Mouse (Mus musculus) cerebellum, adult 9-10 months (tissue): Measurements from ENCODE around the gene Dpep1.
"Not testable (repeated sequence)": the region's sequence is repeated elsewhere in the genome, so short reads cannot be mapped to it uniquely, and the experiment has no call there.

Experiments
- DNase-seq: peaks from one replicate; pipeline ENCODE4 v3.0.0; 2022

Gene Dpep1

DNA sequence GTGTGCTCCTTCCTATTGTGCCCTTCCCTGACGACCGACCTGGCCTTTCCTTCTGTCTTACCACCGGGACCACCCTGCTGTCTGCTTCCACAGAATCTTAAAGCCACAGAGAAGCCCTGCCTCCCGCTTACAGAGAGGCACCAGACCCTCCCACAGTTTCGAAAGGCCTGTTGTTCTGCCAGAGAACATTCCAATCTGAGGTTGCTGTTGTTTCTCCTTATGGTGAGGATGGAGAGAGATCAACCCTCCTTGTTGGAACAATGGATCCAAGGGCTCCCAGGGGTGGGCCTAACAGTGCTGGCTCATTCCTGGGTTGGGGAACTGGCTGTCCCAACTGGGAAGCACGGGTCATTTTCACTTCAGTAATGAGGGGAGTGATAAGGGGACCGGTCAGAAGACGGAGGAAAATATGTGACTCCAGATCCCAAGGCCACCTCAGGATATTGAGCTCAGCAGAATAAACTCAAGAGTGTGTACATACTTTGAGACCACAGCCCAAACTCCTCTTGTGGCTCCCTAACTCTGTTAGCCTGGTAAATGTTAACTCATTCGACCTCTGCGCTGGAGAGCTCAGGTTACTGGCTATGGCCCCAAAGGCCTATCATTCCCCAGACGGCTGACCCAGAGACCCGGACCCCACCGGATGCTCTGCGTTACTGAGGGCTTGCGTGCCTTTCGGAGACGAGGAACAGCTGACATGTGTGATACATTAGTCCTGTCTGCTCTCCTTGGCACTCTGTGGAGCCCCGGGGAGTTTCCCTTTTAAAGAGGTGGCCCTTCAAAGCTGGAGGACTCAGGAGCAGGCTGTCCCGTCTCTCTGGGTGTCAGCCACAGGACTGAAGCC, at the start of gene Dpep1:
Gene Dpep1 (plus strand): TSS at position 677 of the 844 bp plus-strand sequence.
- no peak for DNase-seq

- no peak for DNase-seq
Measured at GRCm38 (mm10) chr8:123136287-123136686, 49.8 kb upstream of the Dpep1 start.

DNA sequence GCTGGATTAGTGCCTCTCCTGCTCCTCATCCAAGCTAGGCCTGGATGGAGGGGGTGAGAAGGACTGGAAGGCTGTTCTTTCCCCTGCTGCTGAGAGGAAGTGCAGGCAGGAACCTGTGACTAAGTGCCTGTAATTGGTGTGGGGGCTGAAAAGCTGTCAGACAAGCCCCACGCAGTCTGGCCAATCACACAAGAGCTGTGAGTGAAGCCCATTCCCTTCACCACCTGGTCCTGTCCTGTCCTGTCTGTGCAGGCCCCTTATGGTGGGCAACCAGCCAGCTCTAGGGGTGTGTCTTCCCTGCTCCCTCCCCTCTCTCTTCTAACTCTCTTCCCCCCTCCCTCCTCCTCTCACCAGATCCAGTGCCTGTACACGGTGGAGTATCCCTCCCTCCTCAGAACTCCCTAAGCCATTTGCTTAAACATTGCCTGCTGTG, 48.4 kb upstream of the Dpep1 start:
- DNase-seq: no peak

GRCm38 (mm10) chr8:123138741-123139140, 47.3 kb upstream of the Dpep1 start:
- DNase-seq: no peak

GRCm38 (mm10) chr8:123141741-123142462, 44.1 kb upstream of the Dpep1 start:
- DNase-seq: peak; percentile 89

DNA sequence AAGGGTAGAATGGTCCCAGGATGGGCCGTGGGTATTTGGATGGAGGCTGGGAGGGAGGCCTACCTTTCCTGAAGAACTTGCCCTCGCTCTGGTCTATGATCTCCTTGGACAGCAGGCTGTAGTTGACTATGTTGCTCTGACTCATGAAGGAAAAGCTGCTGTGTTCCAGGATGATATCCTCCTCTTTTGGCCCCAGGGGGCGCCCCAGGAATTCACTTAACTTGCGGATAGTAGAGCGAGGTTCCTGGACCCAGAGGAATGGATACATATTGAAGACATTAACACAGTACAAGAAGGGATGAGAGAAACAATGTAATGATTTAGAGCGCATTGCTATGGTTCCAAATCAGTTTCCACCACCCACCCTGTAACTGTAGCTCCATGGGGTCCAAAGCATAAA, 40.8 kb upstream of the Dpep1 start:
- no peak for DNase-seq

GRCm38 (mm10) chr8:123146390-123146789, 39.7 kb upstream of the Dpep1 start:
- DNase-seq: no peak

- no peak for DNase-seq
Measured at GRCm38 (mm10) chr8:123150737-123151171, 35.3 kb upstream of the Dpep1 start.

DNA sequence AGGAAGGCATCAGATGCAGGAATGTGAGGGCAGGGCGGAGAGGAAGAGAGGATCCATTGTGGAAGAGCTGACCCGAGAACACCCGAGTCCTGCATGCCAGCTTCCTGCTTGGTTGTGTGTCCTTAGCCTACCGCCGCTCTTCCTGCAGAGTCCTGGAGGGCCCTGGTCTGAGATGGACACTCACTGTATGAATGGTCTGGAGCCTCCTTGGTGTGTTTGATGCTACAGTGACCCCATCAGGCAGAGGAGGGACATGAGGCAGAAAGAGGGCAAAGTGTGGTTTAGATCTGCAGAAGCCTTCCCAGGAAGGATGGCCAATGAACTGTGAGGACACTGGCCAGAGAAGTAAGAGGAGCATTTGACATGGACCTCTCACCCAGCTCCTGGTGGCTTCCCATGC, 30.9 kb upstream of the Dpep1 start:
- peak; percentile 26 for DNase-seq

GRCm38 (mm10) chr8:123156070-123156773, 29.8 kb upstream of the Dpep1 start:
- no peak for DNase-seq

- no peak for DNase-seq
Measured at GRCm38 (mm10) chr8:123157888-123158465, 28.1 kb upstream of the Dpep1 start, which contains the start of gene Sult5a1. TSS of gene Sult5a1 (minus strand) at chr8:123158315.

- no peak for DNase-seq
Measured at GRCm38 (mm10) chr8:123181391-123181790, 4.7 kb upstream of the Dpep1 start.

DNA sequence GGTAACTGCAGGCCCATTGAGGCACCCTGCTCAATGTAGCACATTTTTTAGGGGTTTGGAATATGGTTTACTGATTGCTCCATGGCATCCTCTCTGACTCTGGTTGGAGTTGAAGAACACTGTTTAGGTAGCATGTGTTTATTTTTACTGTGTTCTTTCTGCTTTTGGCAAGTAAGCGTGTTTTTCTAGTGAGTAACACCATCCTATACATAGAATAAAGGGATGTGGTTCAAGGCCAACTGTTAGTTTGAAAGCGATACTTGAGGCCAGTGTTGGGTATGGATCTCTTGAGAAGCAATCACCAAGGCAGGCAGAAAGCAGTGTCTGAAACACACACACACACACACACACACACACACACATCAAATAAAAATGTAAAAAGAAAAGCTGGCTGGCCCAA, 2.0 kb downstream of the Dpep1 start:
- no peak for DNase-seq

GRCm38 (mm10) chr8:123188841-123189240, 2.8 kb downstream of the Dpep1 start:
- no peak for DNase-seq

- DNase-seq: no peak
Measured at GRCm38 (mm10) chr8:123190678-123191077, 4.6 kb downstream of the Dpep1 start.

GRCm38 (mm10) chr8:123191908-123192307, 5.9 kb downstream of the Dpep1 start:
- no peak for DNase-seq

- DNase-seq: no peak
Measured at GRCm38 (mm10) chr8:123193771-123194170, 7.7 kb downstream of the Dpep1 start.

GRCm38 (mm10) chr8:123197016-123197415, 11.0 kb downstream of the Dpep1 start:
- not testable (repeated sequence) for DNase-seq

GRCm38 (mm10) chr8:123199864-123200263, 13.8 kb downstream of the Dpep1 start:
- DNase-seq: no peak

GRCm38 (mm10) chr8:123202288-123202687, 16.2 kb downstream of the Dpep1 start:
- DNase-seq: peak; percentile 75

DNA sequence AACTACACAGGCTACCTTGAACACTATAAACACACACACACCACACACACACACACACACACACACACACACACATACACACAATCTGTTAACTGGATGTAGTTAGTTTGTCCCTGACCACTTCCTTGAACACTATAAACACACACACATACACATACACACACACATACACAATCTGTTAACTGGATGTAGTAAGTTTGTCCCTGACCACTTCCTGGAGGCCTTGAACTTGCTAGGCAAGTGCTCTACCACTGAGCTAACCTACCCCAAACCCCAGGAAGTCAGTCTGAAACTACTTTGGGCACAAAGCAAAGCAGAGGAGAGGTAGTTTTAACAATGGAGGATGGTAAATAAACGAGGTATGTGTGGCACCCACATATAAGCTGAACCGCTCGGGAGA, 17.5 kb downstream of the Dpep1 start:
- DNase-seq: no peak

DNA sequence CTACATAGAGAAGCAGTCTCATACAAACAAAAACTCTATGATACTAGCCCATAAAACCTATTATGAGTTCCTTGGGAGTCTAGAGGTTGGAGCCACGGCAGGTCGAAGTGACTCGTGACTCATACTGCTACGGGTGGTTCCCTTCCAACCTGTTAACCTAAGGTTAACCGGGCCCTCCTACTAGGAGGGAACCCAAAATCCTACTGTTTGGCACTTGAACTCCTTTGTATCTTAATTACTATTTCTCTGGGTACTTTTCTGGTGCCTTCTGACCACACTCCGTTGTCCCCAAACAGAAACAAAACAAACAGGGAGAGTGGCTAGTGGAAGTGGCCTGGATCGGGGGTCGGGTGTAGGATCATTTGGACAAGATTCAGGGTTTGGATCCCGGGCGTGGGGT, 25.8 kb downstream of the Dpep1 start:
- no peak for DNase-seq
